Mouse (Mus musculus) mouse trophoblast stem cell (cell line): ENCODE data around the gene Gm5725.
"Not testable (repeated sequence)": the region's sequence is repeated elsewhere in the genome, so short reads cannot be mapped to it uniquely, and the experiment has no call there.

Experiments
- in situ Hi-C, 2 experiments: fragments of 300-500 bp; cut with MseI, MboI; formaldehyde crosslinking; loops; 2 replicates in 1 of 2; 3 replicates in 1 of 2; pipeline ENCODE4 v1.15.1; 2025

Gene Gm5725

DNA sequence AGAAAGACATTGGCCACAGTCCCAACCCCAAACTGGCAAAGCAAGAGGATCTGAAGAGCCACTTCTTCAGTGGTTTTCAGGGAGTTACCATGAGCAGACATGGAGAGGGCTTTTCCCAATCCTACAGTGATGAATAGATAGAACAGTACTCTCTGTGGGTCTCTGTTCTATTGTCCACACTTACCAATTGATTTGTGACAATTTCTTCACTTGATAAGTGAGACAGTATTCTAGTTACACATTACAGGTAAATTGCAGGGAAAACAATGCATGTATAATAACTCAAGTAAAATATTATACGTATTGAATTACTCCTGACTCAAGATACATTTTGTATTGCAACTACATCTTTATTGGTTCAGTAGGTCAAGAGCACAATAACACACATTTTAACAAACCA lies at the start of gene Gm5725:
Gene Gm5725 (minus strand): TSS at position 101 of the 400 bp plus-strand sequence.
- in situ Hi-C loops, result not testable (repeated sequence)

DNA sequence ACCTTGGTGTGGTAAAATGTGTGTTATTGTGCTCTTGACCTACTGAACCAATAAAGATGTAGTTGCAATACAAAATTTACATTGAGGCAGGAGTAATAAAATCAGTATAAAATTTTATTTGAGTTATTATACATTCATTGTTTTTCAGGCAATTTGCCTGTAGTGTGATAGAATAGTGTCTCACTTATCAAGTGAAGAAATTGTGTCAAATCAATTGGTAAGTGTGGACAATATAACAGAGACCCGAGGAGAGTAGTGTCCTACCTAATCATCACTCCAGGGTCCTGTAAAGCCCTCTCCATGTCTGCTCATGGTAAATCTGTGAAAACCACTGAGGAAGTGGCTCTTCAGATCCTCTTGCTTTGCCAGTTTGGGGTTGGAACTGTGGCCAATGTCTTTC lies 12.0 kb downstream of the Gm5725 start, which contains the start of gene Vmn1r135:
Gene Vmn1r135 (plus strand): TSS at position 301 of the 400 bp plus-strand sequence.
- in situ Hi-C loops, result not testable (repeated sequence)

DNA sequence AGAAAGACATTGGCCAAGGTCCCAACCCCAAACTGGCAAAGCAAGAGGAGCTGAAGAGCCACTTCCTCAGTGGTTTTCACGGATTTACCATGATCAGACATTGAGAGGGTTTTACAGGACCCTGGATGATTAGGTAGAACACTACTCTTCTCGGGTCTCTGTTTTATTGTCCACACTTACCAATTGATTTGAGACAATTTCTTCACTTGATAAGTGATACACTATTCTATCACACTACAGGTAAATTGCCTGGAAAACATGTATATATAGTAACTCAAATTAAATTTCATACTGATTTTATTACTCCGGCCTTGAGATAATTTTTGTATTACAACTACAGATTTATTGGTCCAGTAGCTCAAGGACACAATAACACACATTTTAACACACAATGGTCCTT lies 47.4 kb downstream of the Gm5725 start, which contains the start of gene Gm4177:
Gene Gm4177 (minus strand): TSS at position 101 of the 400 bp plus-strand sequence.
- in situ Hi-C loops, result not testable (repeated sequence)
